Mouse (Mus musculus): Measurements from ENCODE around the gene BC004004. TPM values are rescaled to one million over a fixed set of nuclear protein-coding genes. Genes with fewer than 3 reads are reported as not detected.
"Not testable (repeated sequence)": the region's sequence is repeated elsewhere in the genome, so short reads cannot be mapped to it uniquely, and the experiment has no call there.

BC004004 gene
- polyA plus RNA-seq, 1 experiment, result 175 TPM

DNA sequence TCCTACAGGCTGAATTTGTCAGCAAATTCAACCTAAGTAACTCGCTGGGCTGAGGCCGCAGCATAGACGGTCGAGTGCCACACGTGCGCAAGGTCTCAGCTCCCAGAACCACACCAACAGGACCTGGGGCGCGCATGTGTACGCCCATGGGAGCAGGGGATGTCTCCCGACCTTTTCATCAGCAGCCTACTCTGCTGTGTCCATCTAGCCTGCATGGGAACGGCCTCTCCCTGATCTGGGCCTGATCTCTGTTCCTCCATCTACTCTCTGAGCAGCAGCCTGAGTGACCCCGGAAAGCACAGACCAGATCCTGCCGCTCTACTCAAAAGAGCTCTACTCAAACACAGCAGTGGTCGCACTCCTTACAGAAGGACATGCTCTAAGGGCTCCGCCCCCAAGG, 8.1 kb upstream of the BC004004 start:
- no peak for DNase-seq (ENCODE audit: low read depth)

DNA sequence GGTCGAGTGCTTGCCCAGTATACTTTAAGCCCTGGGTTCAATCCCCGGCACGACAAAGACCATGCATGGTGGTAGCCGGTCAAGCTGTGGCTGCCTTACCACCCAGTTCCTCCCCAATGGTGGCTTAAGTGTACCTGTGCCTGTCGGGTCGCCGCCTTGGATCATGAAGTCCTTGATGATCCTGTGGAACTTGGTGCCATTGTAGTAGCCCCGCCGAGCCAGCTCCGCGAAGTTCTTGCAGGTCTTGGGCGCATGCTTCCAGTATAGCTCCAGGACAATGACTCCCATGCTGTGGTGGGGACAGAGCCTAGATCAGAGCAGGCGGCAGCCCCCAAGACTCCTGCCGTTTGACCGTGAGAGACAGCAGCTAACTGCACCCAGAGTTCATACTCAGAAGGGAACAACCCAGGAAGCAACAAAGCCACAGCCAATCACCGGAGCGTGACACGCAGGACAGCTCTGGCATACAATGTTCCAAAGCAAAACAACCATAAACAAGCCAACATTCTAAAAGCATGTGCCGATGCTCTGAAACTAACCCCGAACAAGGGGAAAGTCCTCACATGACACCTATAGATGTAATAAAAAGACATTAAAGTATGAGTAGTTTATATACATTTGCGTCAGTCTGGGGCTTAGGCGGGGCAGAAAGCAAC, 6.9 kb upstream of the BC004004 start:
- no peak for DNase-seq (ENCODE audit: low read depth)

DNA sequence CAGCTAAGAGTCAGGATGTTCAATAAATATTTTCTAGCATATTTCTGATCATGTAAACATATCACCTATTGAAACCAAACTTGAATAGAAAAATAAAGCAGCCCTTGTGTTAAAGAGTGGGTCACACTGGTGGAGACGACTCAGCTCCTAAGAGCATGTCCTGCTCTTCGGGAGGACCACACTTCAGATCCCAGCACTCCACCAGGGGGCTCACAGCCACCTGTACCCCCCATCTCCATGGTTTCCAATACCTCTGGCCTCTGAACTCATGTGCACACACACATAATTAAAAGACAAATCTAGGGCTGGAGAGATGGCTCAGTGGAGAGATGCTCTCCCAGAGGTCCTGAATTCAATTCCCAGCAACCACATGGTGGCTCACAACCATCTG, 6.3 kb upstream of the BC004004 start:
- DNase-seq (ENCODE audit: low read depth), result no peak

DNA sequence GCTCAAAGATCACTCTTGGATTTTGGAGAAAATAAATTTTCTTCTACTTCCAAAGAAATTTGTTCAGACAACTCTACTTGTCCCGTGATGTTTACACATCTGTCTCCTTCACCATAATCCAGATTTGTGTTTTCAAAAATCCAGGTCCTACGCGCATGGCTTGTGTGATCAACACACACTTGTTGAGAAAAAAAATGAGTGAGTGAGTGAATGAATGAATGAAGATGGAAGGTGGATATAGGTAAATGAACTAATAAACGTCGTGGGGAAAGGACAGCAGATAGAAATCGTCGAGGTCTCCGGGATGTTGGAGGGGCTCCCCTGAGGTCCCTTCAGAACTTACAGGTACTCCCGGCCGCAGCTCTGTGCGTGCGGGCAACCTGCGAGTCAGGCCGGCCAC, 5.2 kb upstream of the BC004004 start:
- DNase-seq (ENCODE audit: low read depth), result no peak

DNA sequence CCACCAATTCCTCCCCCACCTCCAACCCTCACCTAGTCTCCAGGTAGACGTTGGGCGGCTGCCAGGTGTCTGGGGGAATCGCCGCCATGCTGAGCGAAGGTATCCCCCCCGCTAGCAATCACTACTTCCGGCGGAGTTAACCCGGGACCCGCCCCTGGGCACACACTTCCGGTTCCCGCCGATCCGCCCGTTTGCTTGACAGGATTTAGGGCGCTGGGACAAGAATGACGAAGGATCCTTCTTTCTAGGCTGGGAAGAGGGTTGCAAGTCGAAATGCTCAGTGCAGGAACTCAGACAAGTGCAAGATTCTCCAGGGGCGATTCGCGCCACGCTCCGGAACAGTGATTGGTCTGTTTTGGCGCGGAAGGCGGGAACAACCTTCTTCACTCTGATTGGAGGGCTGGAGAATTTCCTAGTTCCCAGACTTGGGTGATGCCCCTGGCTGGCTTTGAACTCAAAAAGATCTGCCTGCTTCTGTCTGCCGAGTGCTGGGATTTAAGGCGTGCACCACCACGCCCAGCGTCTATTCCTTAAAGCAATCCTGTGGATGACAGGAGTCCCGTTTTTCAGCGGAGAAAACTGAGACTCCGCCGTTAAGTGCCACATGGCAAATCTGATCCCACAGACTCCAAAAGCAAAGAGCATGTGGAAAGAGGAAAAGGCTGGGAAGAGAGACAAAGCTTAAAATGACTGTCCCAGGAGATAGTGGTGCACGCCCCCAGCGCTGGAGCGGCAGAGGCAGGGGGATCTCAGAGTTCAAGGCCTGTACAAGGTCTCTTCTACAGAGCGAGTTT, 4.6 kb upstream of the BC004004 start, which contains the start of gene Ppil1:
Gene Ppil1 (minus strand): TSS at position 347 of the 794 bp plus-strand sequence.
- DNase-seq (ENCODE audit: low read depth), result no peak

DNA sequence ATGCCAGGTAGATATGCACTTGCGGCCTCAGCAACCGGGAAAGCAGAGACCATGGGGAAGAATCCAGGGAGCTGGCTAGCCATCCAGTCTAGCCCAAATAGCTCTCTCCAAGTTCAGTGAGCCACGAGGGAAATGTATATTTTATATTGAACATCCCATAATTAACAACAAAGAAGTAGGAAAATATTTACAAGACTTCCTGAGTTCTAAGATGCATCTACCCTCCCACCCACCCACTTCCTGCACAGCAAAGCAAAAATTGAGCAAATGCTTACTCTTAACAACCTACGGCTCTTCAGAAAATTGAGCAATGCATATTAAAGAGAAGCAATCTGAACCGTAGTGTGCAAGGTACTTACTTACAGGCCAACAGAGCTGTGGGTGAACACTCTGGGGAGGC, 3.8 kb upstream of the BC004004 start:
- DNase-seq (ENCODE audit: low read depth), result no peak

DNA sequence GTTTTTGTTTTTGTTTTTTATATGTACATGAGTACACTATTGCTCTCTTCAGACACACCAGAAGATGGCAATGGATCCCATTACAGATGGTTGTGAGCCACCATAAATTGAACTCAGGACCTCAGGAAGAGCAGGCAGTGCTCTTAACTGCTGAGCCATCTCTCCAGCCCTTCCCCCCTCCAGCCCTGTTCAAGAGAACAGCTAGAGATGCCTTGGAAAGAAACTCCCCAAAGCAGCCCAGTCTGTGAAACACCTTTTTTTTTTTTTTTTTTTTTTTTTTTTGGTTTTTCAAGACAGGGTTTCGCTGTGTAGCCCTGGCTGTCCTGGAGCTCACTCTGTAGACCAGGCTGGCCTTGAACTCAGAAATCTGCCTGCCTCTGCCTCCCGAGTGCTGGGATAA, 1.5 kb upstream of the BC004004 start:
- not testable (repeated sequence) for DNase-seq (ENCODE audit: low read depth)

DNA sequence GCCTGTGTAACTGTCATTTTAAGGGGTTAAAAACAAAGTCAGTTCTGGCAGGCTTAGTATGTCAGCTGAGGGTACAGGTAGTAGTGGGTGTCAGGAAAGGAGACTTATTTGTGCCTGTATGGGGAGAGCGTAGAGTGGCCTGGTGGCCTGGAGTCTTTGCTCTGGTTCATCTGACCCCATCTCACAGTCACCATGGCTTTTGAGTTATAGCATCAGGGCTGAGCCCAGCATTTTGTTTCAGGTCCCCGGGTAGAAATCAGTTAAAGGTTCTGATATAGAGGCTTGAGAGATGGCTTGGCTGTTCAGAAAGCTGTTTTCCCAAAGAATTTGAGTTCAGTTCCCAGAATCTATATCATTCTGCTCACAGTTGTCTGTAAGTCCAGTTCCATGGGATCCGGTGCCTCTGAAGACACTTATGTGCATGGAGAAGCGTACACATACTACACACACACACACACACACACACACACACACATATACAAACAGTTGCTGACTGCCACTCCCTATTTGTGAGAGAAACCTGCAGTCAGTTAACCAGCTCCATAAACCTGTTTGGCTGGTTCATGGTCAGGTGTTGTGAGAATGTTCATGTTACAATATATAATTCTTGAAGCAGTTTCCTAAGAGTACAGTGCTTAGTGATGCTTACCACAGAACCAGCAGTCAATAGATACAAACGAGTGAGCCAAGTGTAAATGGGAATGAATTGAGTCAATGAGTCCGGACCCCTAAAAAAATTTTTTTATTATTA, 482 bp upstream of the BC004004 start:
- DNase-seq (ENCODE audit: low read depth), result no peak

DNA sequence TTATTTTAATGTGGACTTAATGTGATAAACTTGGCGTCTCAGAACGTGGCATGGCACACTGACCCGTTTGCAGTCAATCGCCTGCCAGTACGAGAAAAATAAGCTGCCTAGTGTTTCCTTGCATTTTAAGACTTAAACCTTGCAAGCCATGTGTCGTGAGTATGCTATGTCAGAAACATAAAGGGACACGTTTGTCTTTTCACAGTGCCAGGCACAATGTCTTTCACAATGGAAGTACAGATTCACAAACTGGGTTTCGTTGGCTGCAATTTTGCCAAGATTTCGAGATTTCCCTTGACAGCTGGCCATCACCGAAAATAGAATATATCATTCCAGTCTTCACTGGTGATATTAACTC, 740 bp downstream of the BC004004 start:
- no peak for DNase-seq (ENCODE audit: low read depth)

DNA sequence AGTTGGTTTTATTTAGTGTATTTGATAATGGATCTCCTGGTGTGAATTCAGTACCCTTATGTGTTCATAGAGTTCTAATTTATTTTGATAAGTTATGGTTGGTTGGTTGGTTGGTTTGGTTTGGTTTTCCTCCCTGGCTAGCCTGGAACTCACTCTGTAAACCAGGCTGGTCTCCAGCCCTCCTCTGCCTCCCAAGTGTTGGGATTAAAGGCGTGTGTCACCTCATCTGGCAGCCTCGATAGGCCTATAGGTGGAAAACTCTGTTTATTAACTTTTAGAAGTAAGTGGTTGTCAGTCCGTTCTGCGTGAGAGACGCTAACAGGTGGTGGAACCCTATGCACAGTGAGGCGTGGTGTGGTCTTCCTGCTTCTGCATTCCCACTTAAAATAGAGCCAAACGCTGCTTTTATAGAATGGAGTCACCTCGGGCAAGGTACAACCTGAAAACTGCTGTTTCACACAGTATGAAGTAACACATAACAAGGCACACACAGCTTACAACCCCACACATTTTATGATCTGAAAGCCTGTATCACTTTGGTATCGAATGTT, 1.6 kb downstream of the BC004004 start:
- DNase-seq (ENCODE audit: low read depth), result no peak

DNA sequence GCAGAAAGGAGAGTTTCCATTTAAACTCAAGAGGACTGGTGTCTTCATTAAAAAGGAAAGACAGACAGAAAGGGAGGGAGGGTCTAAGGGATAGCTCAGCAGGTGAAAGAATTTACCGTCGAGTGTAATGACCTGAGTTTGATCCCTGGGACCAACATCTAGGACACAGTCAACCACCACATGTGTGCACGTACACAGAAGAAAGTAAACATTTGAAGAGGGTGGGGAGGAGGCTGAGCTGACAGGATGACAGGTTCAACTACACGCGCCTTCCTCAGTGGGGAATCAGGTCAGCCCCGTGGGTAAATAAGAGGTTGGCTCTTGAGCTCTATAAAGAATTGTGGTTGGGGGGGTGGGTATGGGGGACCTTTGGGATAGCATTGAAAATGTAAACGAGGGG, 4.6 kb downstream of the BC004004 start:
- DNase-seq (ENCODE audit: low read depth), result no peak

DNA sequence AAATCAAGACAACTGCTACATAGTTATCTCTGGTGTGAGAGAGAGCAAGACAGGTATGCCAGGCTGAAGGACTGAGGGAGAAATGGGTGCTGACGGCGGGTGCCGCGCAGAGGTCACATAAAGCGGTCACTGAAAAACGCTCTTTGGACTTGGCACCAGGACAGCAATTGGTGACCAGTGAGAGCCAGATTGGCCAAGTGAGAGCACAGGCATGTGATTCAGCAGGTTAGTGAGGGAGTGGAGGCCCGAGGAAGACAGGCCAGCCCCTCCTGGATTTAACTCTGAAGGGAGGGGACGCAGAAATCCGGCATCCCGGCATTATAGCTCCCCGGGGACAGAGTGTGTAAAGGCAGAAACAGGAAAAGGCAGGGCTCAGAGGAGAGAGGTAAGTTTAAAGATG, 5.3 kb downstream of the BC004004 start:
- no peak for DNase-seq (ENCODE audit: low read depth)

DNA sequence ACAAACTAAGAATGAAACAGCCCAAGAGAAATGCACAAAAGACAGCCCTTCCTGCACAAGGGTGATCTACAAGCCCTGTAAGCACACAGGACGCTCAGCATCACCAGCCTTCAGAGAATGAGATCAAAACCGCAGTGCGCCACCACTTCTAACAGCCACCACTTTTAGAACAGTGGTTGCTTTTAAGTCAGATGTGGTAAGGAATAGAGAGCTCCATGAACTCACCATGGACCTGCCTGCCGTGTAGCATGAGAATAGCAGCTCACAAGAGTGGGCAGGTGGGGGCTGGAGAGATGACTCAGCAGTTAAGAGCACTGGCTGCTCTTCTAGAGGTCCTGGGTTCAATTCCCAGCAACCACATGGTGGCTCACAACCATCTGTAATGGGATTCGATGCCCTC, 11.8 kb downstream of the BC004004 start:
- no peak for DNase-seq (ENCODE audit: low read depth)

DNA sequence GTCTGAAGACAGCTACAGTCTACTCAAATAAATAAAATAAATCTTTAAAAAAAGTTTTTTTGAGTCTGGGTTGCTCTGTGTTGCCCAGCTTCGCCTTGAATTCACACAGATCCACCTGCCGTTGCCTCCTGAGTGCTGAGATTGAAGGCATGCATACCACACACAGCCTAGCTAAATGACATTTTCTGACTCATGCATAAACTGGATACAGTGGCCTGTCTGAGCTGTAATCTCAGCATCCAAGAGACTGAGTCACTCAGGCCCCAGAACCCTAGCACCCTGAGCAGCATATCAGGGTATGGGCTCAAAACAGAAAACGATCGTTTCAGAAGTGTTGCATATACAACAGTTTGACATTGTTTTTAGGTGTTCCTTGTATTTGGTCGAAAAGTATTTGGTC, 13.0 kb downstream of the BC004004 start:
- no peak for DNase-seq (ENCODE audit: low read depth)

DNA sequence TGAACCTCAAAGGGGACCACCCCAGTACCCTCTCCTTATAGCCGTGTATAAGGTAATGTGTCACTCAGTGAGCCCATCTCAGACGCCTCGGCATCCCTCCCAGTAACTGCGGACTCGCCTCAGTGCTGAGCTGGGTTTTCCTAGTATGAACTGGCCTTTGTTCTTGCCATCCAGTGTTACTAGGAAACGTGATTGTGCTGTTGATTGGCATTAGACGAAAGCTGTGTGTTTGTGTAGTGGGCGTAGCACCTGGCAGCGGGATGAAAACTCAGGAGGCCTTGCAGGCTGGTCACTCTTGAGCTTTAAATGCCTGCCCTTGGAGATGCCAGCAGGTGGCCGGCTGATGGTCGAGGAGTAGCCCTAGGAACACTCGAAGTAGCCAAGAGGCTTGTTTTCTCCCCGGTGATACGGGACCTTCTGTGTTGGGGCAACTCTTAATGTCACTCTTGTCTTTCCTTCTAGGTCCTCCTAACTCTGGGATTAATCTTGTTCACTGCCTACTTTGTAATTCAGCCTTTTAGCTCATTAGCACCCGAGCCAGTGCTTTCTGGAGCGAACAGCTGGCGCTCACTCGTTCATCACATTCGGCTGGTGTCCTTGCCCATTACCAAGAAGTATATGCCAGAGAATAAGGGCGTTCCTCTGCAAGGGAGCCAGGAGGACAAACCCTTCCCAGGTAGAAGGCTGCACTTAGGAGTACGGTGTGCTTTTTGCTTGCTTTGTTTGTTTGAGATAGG, 13.8 kb downstream of the BC004004 start:
- DNase-seq (ENCODE audit: low read depth), result no peak

DNA sequence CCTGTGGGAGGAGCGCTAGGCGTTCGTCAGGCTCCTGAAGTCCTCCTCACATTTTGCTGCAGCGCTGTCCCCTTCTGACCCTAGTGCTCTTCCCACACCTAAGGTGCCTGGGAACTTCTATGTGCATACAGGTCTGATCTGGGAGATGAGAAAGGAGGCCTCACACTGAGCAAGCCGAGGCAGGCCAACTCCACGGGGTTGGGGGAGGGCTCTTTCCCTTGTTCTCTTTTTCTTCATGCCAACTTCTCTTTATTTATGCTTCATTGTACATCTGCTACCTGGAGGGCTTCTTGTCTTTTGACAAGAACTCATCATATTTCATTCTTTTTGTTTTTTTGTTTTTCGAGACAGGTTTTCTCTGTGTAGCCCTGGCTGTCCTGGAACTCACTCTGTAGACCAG, 23.2 kb downstream of the BC004004 start:
- no peak for DNase-seq (ENCODE audit: low read depth)

DNA sequence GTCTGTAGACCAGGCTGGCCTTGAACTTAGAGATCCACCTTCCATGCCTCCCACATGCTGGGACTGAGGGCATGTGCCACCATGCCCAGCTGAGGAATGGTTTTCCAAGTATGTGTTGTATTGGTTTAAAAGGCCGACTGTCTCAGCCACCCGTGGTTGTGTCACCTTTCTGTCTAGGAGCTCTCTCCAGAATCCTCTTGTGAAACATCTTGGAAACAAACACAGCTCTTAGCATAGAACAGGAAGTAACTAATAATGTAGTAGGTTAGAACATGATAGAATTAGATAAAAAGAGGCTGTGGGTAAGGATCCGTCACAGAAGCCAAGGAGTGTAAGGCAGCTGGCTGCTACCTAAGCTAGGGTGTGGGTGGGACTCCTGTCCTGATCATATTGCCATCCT, 24.4 kb downstream of the BC004004 start:
- peak; percentile 89 for DNase-seq (ENCODE audit: low read depth)

DNA sequence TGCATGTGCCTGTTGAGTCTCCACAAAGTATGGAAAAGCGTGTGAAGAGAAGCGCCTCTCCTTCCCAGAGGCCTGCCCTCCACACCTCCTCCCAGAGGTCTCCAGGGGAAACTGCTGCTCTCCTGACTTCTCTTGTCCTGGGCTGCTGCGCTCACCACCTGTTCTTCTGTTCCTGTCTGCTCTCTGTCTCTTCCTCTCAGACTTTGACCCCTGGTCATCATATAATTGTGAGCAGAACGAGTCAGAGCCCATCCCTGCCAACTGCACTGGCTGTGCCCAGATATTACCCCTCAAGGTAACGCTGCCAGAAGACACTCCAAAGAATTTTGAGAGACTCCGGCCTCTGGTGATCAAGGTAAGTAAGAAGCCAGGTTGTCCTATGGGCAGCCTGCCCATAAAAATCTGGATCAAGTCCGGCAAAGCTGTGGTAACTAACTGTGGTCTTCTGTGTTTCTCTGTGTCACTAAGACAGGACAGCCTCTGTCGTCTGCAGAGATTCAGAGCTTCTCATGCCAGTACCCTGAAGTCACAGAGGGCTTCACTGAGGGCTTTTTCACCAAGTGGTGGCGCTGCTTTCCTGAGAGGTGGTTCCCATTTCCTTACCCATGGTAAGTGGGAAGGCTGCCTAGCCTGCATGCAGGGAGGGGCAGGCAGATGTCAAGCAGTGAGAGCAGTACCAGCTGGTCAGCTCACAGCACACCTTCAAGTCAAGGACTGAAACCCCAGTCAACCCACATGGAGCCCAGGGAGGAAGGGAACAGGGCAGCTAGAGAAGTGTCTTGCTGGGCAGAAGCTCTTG, 25.4 kb downstream of the BC004004 start:
- no peak for DNase-seq (ENCODE audit: low read depth)

DNA sequence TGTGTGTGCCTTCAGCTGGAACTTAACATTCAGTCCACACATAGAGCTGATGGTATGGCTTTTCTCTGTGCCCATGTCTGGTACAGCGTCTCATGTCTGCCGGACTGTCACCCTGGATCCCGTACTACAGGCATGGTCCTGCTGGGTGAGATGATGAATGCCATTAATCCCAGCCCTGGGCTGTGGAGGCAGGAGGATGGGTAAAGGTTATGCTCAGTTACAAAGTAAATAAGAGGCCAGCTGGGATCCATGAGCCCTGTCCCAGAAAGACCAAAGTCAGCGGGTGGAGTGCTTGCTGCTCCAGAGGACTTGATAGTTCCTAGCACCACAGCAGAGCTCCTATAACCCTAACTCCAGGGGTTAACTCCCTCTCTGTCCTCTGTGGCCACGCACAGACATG, 27.2 kb downstream of the BC004004 start:
- DNase-seq (ENCODE audit: low read depth), result no peak

DNA sequence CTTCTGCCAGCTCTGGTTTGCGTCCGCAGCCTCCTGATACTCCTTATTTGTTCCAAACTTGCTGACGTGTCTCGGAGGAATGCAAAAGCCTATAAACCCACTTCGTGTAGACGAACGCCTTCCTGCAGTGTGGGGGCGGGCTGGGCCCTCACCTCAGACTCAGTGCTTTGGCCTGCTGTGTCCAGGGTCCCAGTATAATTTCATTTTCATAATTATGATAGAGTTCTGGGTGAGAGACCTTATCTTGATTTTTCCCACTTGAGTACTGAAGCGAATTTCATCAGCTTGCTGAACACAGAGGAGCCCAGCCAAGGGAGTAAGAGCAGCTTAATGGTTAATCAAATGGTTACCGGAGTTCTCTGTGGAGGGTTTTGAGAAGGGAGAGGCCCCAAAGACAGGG, 28.7 kb downstream of the BC004004 start:
- DNase-seq (ENCODE audit: low read depth), result no peak

DNA sequence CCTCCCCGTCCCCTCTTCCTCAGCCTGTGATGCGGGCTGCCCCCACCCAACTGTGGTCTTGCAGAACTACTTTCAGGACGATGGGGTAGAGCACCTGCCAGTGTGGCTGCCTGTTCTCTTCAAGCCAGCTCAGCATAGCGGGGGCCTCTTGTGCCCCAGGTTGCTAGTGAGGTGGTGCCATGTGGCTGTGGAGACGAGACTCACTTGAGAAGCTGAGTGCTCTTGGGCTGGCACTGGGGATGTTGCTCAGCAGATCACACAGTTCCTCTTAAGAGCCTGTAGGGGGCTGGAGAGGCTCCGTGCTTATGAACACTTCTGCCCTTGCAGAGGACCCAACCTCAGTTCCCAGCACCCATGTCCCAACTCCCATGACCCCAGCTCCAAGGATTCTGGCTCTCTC, 29.2 kb downstream of the BC004004 start:
- DNase-seq (ENCODE audit: low read depth), result no peak
